Mouse (Mus musculus) testis, adult 10 weeks (tissue): ENCODE results near the gene Olfr1134. TPM values are rescaled to one million over a fixed set of nuclear protein-coding genes. Genes with fewer than 3 reads are reported as not detected.

Experiments
- polyA plus RNA-seq: library from polyadenylated mRNA; stranded (reverse); fragments of 350-450 nt; fragmentation: Illumina TruSeq; extraction: RNeasy Lipid Tissue Mini Kit (QIAGEN cat#74804); gene quantifications from one replicate; pipeline ENCODE4 v1.2.3, GENCODE M21; 2014; ENCODE audit warnings: low read depth, low replicate concordance

The Olfr1134 gene
- not detected for polyA plus RNA-seq

DNA sequence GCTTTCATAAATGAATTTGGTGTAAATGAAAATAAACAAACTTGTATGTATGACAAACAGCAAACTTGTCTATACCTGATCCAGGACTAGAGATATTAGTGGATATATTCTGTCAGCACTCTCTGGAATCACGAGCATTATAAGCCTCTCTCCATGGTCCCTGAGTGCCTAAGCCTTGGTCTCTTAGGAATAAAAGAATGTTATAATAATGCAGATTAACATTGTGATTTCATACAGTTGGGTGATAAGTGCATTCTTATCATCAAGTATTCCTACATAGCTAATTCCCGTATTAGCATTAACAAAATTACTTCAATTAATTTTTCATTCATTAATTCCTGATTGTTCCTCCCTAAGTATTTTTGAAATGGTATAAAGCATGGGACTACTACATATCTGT is at the start of gene Olfr1134:
Olfr1134 (minus strand) TSS at position 101 of the 400 bp plus-strand sequence.

DNA sequence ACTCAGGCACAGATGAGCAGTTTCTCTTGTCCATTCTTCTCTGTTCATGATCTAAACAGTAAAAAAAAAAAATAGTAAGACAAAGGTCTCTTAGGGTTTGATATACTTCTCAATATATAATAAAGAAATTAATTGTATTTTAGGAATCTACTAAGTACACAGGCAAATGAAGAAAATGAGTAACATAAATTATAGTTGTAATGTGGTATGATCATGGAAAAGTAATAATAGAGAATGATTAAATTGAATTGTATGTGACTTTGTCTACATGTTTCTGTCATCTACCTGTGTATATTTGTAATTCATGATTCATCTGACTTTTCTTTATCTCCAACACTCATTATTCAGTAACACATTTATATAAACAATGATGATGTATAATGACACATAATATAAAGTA is 35.6 kb upstream of the Olfr1134 start, which contains the start of gene Olfr1136:
Olfr1136 (minus strand) TSS at position 101 of the 400 bp plus-strand sequence.

DNA sequence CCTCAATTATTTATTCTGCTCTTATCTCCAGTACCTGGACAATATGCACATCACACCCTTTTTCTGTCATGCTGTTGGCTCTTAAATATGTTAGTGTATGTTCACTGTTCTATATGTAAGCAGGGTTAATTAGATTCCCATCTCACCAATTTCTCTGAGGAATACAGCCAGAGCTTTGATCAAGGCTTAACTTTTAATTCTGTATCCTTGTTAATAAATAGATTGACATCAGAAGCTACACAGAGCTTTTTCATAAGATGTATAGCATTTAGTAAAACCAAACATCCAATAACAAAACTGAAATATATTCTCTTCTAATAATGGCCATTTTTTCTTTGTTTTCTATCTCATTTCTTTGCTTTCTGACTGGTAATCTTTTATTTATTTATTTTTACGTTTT is 15.3 kb upstream of the Olfr1134 start, which contains the start of gene Olfr1135:
Olfr1135 (minus strand) TSS at position 101 of the 400 bp plus-strand sequence.

DNA sequence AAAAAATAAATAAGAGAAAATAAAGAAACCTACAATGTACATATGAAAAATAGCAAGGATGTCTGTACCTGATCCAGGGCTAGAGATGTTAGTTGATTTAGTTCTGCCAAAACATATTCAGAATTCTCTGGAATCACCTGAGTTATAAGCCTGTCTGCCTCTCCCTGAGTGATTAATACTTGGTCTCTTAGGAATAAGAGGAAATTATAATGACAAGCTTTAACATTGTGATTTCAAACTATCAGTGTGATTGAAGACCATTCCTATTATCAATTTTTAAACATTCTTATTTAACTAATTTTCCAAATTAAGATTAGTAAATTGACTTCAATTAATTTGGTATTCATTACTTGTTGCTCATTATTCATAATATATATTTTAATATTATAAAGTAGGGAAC is 11.0 kb downstream of the Olfr1134 start, which contains the start of gene Olfr1133:
Olfr1133 (minus strand) TSS at position 101 of the 400 bp plus-strand sequence.

DNA sequence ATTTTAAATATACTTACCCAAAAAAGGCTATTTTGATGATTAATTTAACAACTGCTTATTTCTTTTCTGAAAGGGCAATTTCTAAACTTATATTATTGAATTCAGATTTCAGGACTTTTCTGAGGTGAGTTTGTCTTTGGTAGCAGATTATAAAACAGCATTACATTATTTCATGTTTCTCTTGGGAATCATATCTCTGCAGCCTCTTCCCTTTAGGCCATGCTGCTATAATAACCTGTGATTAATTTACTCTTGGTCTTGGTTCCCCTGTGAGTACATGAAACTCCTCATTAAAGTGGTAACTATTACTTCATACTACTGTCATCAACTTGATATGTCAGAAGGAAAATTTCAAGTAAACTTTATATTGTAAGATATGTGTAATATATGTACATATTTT is 20.8 kb downstream of the Olfr1134 start, which contains the start of gene Olfr1132:
Olfr1132 (minus strand) TSS at position 101 of the 400 bp plus-strand sequence.

DNA sequence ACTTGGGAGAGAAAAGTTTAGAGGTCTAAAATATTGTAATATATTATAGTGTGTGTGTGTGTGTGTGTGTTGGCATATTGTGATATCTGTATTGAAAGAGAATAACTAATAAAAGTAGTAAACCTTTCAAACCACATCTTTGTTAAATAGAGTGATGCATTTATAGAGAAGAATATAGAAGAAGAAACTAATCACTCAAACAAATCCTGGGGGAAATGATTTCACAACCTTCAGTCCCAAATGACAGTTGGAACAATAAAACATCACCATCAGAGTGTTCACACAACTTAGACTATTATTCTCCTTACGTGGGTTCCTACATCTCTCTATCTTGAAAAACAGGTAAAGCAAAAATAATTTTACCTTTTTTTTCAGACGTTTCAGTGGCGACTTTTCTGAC is 31.5 kb downstream of the Olfr1134 start, which contains the start of gene Olfr1131:
Olfr1131 (plus strand) TSS at position 301 of the 400 bp plus-strand sequence.

DNA sequence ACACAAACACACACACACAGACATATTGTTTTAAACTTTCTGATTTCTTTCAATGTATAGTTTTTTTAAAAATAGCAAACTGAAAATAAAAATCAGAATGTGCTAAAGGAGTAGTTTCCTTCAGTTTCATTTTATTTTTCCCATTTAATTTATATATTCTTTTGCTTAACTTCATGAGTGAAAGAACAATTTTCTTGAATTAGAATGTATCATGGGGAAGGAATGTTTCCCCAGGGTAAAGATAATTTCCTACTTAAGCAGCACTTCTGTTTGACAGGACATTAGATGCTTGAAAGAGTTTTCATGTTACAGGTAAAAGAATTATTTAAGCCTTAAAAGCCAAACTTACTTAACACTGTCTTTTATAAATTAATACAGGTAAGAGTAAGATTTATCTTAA is 52.3 kb downstream of the Olfr1134 start, which contains the start of gene Olfr1130:
Olfr1130 (plus strand) TSS at position 301 of the 400 bp plus-strand sequence.

Other genes starting within 250 kb of the Olfr1134 start
- not detected for gene Olfr1123, start 241.8 kb downstream of the Olfr1134 start, polyA plus RNA-seq
- 0.24 TPM for gene Olfr1124, start 228.2 kb downstream of the Olfr1134 start, polyA plus RNA-seq
- gene Olfr1126, start 204.5 kb downstream of the Olfr1134 start, polyA plus RNA-seq, result not detected
- gene Pramel7, start 161.4 kb downstream of the Olfr1134 start, polyA plus RNA-seq, result 0.71 TPM
- gene Pramel6, start 151.9 kb downstream of the Olfr1134 start, polyA plus RNA-seq, result not detected
- 0.39 TPM for gene Olfr153, start 126.7 kb downstream of the Olfr1134 start, polyA plus RNA-seq
- not detected for gene Olfr1128, start 112.9 kb downstream of the Olfr1134 start, polyA plus RNA-seq
- not detected for gene Olfr1129, start 84.6 kb downstream of the Olfr1134 start, polyA plus RNA-seq
- gene Olfr1130, start 52.2 kb downstream of the Olfr1134 start, polyA plus RNA-seq, result not detected
- gene Olfr1131, start 31.4 kb downstream of the Olfr1134 start, polyA plus RNA-seq, result not detected
- not detected for gene Olfr1132, start 20.9 kb downstream of the Olfr1134 start, polyA plus RNA-seq
- gene Olfr1133, start 11.1 kb downstream of the Olfr1134 start, polyA plus RNA-seq, result not detected
- not detected for gene Olfr1135, start 15.2 kb upstream of the Olfr1134 start, polyA plus RNA-seq
- not detected for gene Olfr1136, start 35.5 kb upstream of the Olfr1134 start, polyA plus RNA-seq
- not detected for gene Olfr1137, start 54.7 kb upstream of the Olfr1134 start, polyA plus RNA-seq
- gene Olfr1138, start 81.5 kb upstream of the Olfr1134 start, polyA plus RNA-seq, result not detected
- not detected for gene Olfr1140, start 85.3 kb upstream of the Olfr1134 start, polyA plus RNA-seq
- not detected for gene Olfr1141, start 95.5 kb upstream of the Olfr1134 start, polyA plus RNA-seq
- gene Olfr152, start 121.0 kb upstream of the Olfr1134 start, polyA plus RNA-seq, result not detected
- not detected for gene Olfr1143, start 142.1 kb upstream of the Olfr1134 start, polyA plus RNA-seq
- not detected for gene Olfr1145, start 151.4 kb upstream of the Olfr1134 start, polyA plus RNA-seq
- gene Olfr1148, start 172.1 kb upstream of the Olfr1134 start, polyA plus RNA-seq, result not detected
- gene Olfr1150-ps1, start 185.5 kb upstream of the Olfr1134 start, polyA plus RNA-seq, result not detected
- gene Olfr1151, start 197.4 kb upstream of the Olfr1134 start, polyA plus RNA-seq, result not detected
- gene Olfr1152, start 208.0 kb upstream of the Olfr1134 start, polyA plus RNA-seq, result 0.06 TPM
- gene Olfr1153, start 236.5 kb upstream of the Olfr1134 start, polyA plus RNA-seq, result 0.15 TPM
- not detected for gene Olfr1154, start 246.7 kb upstream of the Olfr1134 start, polyA plus RNA-seq